Mouse (Mus musculus): ENCODE measurements at regions not wholly inside any gene's neighbourhood (a gene's known extent, or its start where the extent isn't known, plus 50 kb on each side); places are given as distances from the start of the nearest gene placed in this dataset.

- TF ChIP-seq CTCF (conservative IDR thresholded peaks at IDR 0.05; ENCODE audit: low read length) (no peak), NANOG (IDR thresholded peaks at IDR 0.05; ENCODE audit: borderline replicate concordance, low read length) (no peak), POU5F1 (IDR thresholded peaks at IDR 0.05; ENCODE audit: borderline replicate concordance, low read length) (no peak)
Observed at GRCm38 (mm10) chr14:105818841-105819240, 77.8 kb downstream of the Spry2 start.
